Mouse (Mus musculus) stomach, embryonic 15.5 days (tissue): ENCODE results near the gene Prps1l1. TPM values are rescaled to one million over a fixed set of nuclear protein-coding genes. Genes with fewer than 3 reads are reported as not detected.

ENCODE experiments used
- ATAC-seq: fragments of 200-750 bp; cut with Nextera tagmentation; 2 replicates; pipeline ENCODE4 v1.8.0; 2017; ENCODE audit warnings: low read depth, moderate number of reproducible peaks, moderate TSS enrichment; ENCODE audit not compliant: insufficient read depth, low FRiP score
- H3K27ac ChIP-seq: fragments of 300-500 bp; sonication (generic); 2 replicates; pipeline ENCODE4 v1.5.1; 2015; ENCODE audit warnings: mild to moderate bottlenecking, inconsistent platforms
- H3K27me3 ChIP-seq: fragments of 300-500 bp; sonication (generic); replicated peaks from 2 replicates; pipeline ENCODE4 v1.6.1; 2015; ENCODE audit warnings: inconsistent platforms
- H3K36me3 ChIP-seq: fragments of 300-500 bp; sonication (generic); 2 replicates; pipeline ENCODE4 v1.6.1; 2015; ENCODE audit warnings: inconsistent platforms
- H3K4me1 ChIP-seq: fragments of 300-500 bp; sonication (generic); 2 replicates; pipeline ENCODE4 v1.6.1; 2015; ENCODE audit warnings: inconsistent platforms
- H3K4me2 ChIP-seq: fragments of 300-500 bp; sonication (generic); 2 replicates; pipeline ENCODE4 v1.6.1; 2015; ENCODE audit warnings: mild to moderate bottlenecking, inconsistent platforms
- H3K4me3 ChIP-seq: fragments of 300-500 bp; sonication (generic); replicated peaks from 2 replicates; pipeline ENCODE4 v1.5.1; 2015; ENCODE audit warnings: inconsistent platforms
- H3K9ac ChIP-seq: fragments of 300-500 bp; sonication (generic); 2 replicates; pipeline ENCODE4 v1.6.1; 2015; ENCODE audit warnings: inconsistent platforms
- H3K9me3 ChIP-seq: fragments of 300-500 bp; sonication (generic); 2 replicates; pipeline ENCODE4 v1.6.1; 2016; ENCODE audit warnings: inconsistent platforms
- WGBS: fragments of 180-500 bp; shearing (Covaris S2); methylation state at CpG from one replicate; pipeline ENCODE4 v1.1.7; 2015; 5-methylcytosine and 5-hydroxymethylcytosine counted together
- polyA plus RNA-seq: library from polyadenylated mRNA; unstranded; fragments of >200 nt; fragmentation: Nextera tagmentation; extraction: Ambion mirVana; gene quantifications from 2 replicates; pipeline ENCODE4 v1.2.1, GENCODE M21; 2015

The Prps1l1 gene
- polyA plus RNA-seq = not detected in 2 replicates

- Histone ChIP-seq H3K4me3 (no peak within 1 kb of the TSS), H3K9me3 (no peaks in the 10 kb centered on the region), H3K27me3 (no peaks in the 10 kb centered on the region), H3K9ac (no peak within 1 kb of the TSS), H3K4me2 (no peak within 1 kb of the TSS), H3K4me1 (no peaks in the 10 kb centered on the region), H3K27ac (no peak within 1 kb of the TSS), H3K36me3 (no peaks in the 10 kb centered on the region)
- ATAC-seq = no peak
- WGBS = 89% methylated on average over 4 of the region's 4 CpGs
Observed at GRCm38 (mm10) chr12:34984461-34984860, at the start of gene Prps1l1. Prps1l1 (plus strand) TSS chr12:34984761.

GRCm38 (mm10) chr12:34937918-34938317 is 46.6 kb upstream of the Prps1l1 start:
- no peaks in the 10 kb centered on the region for H3K4me1 ChIP-seq
- WGBS = 94% methylated on average over 1 of the region's 1 CpGs
- no peak for ATAC-seq

GRCm38 (mm10) chr12:34949066-34949706 is 35.4 kb upstream of the Prps1l1 start:
- no peaks in the 10 kb centered on the region for H3K27me3 ChIP-seq
- H3K4me3 ChIP-seq = no peak overlapping the region
- H3K36me3 ChIP-seq = no peaks in the 10 kb centered on the region
- no peaks in the 10 kb centered on the region for H3K9me3 ChIP-seq
- no peak overlapping the region for H3K9ac ChIP-seq
- no peak overlapping the region for H3K27ac ChIP-seq
- no peak for ATAC-seq
- no peaks in the 10 kb centered on the region for H3K4me1 ChIP-seq
- no peak overlapping the region for H3K4me2 ChIP-seq
- 78% methylated on average over 6 of the region's 6 CpGs for WGBS

More at GRCm38 (mm10) chr12:34937918-34938317, 46.6 kb upstream of the Prps1l1 start:
- Histone ChIP-seq H3K27me3 (no peaks in the 10 kb centered on the region), H3K27ac (no peak overlapping the region), H3K4me2 (no peak overlapping the region), H3K4me3 (no peak overlapping the region), H3K36me3 (no peaks in the 10 kb centered on the region), H3K9ac (no peak overlapping the region), H3K9me3 (no peaks in the 10 kb centered on the region)

GRCm38 (mm10) chr12:34975991-34976390 is 8.6 kb upstream of the Prps1l1 start:
- Histone ChIP-seq H3K9ac (no peak overlapping the region), H3K4me3 (no peak overlapping the region), H3K27me3 (no peaks in the 10 kb centered on the region), H3K36me3 (no peaks in the 10 kb centered on the region), H3K27ac (no peak overlapping the region), H3K9me3 (no peaks in the 10 kb centered on the region), H3K4me1 (no peaks in the 10 kb centered on the region), H3K4me2 (no peak overlapping the region)
- ATAC-seq = no peak
- WGBS = 84% methylated on average over 3 of the region's 3 CpGs

GRCm38 (mm10) chr12:34985865-34986264 is 1.3 kb downstream of the Prps1l1 start:
- no peak for ATAC-seq
- Histone ChIP-seq H3K27me3 (no peaks in the 10 kb centered on the region), H3K36me3 (no peaks in the 10 kb centered on the region), H3K4me1 (no peaks in the 10 kb centered on the region), H3K9ac (no peak overlapping the region), H3K4me2 (no peak overlapping the region), H3K4me3 (no peak overlapping the region), H3K9me3 (no peaks in the 10 kb centered on the region), H3K27ac (no peak overlapping the region)
- 82% methylated on average over 5 of the region's 5 CpGs for WGBS

GRCm38 (mm10) chr12:34989537-34990200 is 5.1 kb downstream of the Prps1l1 start:
- Histone ChIP-seq H3K27me3 (no peaks in the 10 kb centered on the region), H3K36me3 (no peaks in the 10 kb centered on the region), H3K27ac (no peak overlapping the region), H3K9me3 (no peaks in the 10 kb centered on the region), H3K4me1 (no peaks in the 10 kb centered on the region), H3K4me3 (no peak overlapping the region), H3K4me2 (no peak overlapping the region), H3K9ac (no peak overlapping the region)
- ATAC-seq = no peak
- WGBS = 66% methylated on average over 7 of the region's 7 CpGs

- no peak overlapping the region for H3K4me2 ChIP-seq
- no peak for ATAC-seq
- H3K4me1 ChIP-seq = no peaks in the 10 kb centered on the region
- H3K36me3 ChIP-seq = no peaks in the 10 kb centered on the region
- no peak overlapping the region for H3K9ac ChIP-seq
- no peak overlapping the region for H3K4me3 ChIP-seq
- 76% methylated on average over 4 of the region's 4 CpGs for WGBS
- H3K27me3 ChIP-seq = no peaks in the 10 kb centered on the region
- H3K9me3 ChIP-seq = no peaks in the 10 kb centered on the region
- no peak overlapping the region for H3K27ac ChIP-seq
Observed at GRCm38 (mm10) chr12:34990387-34990786, 5.8 kb downstream of the Prps1l1 start.

GRCm38 (mm10) chr12:34991900-34992299 is 7.3 kb downstream of the Prps1l1 start:
- Histone ChIP-seq H3K9me3 (no peaks in the 10 kb centered on the region), H3K27ac (no peak overlapping the region), H3K4me2 (no peak overlapping the region), H3K9ac (no peak overlapping the region), H3K36me3 (no peaks in the 10 kb centered on the region), H3K4me3 (no peak overlapping the region), H3K4me1 (no peaks in the 10 kb centered on the region), H3K27me3 (no peaks in the 10 kb centered on the region)
- 74% methylated on average over 2 of the region's 2 CpGs for WGBS
- no peak for ATAC-seq

GRCm38 (mm10) chr12:34997597-34998182 is 13.1 kb downstream of the Prps1l1 start:
- H3K36me3 ChIP-seq = no peaks in the 10 kb centered on the region
- H3K9me3 ChIP-seq = no peaks in the 10 kb centered on the region
- H3K4me1 ChIP-seq = no peaks in the 10 kb centered on the region
- H3K27ac ChIP-seq = no peak overlapping the region
- no peak overlapping the region for H3K4me3 ChIP-seq
- ATAC-seq = no peak
- no peak overlapping the region for H3K9ac ChIP-seq
- WGBS = 81% methylated on average over 3 of the region's 3 CpGs
- H3K4me2 ChIP-seq = no peak overlapping the region
- H3K27me3 ChIP-seq = no peaks in the 10 kb centered on the region

- no peak overlapping the region for H3K27ac ChIP-seq
- no peaks in the 10 kb centered on the region for H3K9me3 ChIP-seq
- H3K4me2 ChIP-seq = no peak overlapping the region
- H3K36me3 ChIP-seq = no peaks in the 10 kb centered on the region
- H3K27me3 ChIP-seq = no peaks in the 10 kb centered on the region
- H3K9ac ChIP-seq = no peak overlapping the region
- WGBS = 56% methylated on average over 12 of the region's 12 CpGs
- no peak overlapping the region for H3K4me3 ChIP-seq
- ATAC-seq = no peak
- H3K4me1 ChIP-seq = no peaks in the 10 kb centered on the region
Observed at GRCm38 (mm10) chr12:34998778-34999467, 14.4 kb downstream of the Prps1l1 start.

GRCm38 (mm10) chr12:35000323-35000722 is 15.8 kb downstream of the Prps1l1 start:
- Histone ChIP-seq H3K36me3 (no peaks in the 10 kb centered on the region), H3K9me3 (no peaks in the 10 kb centered on the region), H3K4me2 (no peak overlapping the region), H3K27me3 (no peaks in the 10 kb centered on the region), H3K27ac (no peak overlapping the region), H3K4me1 (no peaks in the 10 kb centered on the region), H3K4me3 (no peak overlapping the region), H3K9ac (no peak overlapping the region)
- ATAC-seq = no peak
- 58% methylated on average over 4 of the region's 4 CpGs for WGBS

GRCm38 (mm10) chr12:35005748-35006147 is 21.2 kb downstream of the Prps1l1 start:
- H3K27me3 ChIP-seq = no peaks in the 10 kb centered on the region
- no peak overlapping the region for H3K27ac ChIP-seq
- H3K4me1 ChIP-seq = no peaks in the 10 kb centered on the region
- H3K9me3 ChIP-seq = no peaks in the 10 kb centered on the region
- no peak overlapping the region for H3K4me3 ChIP-seq
- H3K36me3 ChIP-seq = no peaks in the 10 kb centered on the region
- no peak for ATAC-seq
- no peak overlapping the region for H3K4me2 ChIP-seq
- no peak overlapping the region for H3K9ac ChIP-seq
